Mouse (Mus musculus): ENCODE measurements around the gene Ado. TPM values are rescaled to one million over a fixed set of nuclear protein-coding genes. Genes with fewer than 3 reads are reported as not detected.

Ado gene
- polyA plus RNA-seq, 1 experiment, result 4.1 TPM

- TF ChIP-seq CTCF (IDR thresholded peaks at IDR 0.05; ENCODE audit: control insufficient read depth, insufficient read depth, low read length), result no peak
- TF ChIP-seq POLR2A (IDR thresholded peaks at IDR 0.05; ENCODE audit: borderline replicate concordance, control insufficient read depth, low read depth, low read length), result no peak
- Histone ChIP-seq H3K4me1 (ENCODE audit: control insufficient read depth, insufficient read depth, low read length) (no peaks in the 10 kb centered on the region; the same call in 1 of the 2 replicates), H3K4me3 (replicated peaks; ENCODE audit: control insufficient read depth, low read depth, low read length) (no peak overlapping the region), H3K27ac (ENCODE audit: control insufficient read depth, insufficient read depth, low read depth, low read length, poor library complexity) (no peak overlapping the region)
- WGBS, result 3% methylated on average over 8 of the region's 8 CpGs
These were observed 17.3 kb upstream of the Ado start for GRCm38 (mm10) chr10:67566104-67566503.

- Histone ChIP-seq H3K4me1 (ENCODE audit: control insufficient read depth, insufficient read depth, low read length) (no peaks in the 10 kb centered on the region; the same call in 1 of the 2 replicates), H3K27ac (ENCODE audit: control insufficient read depth, insufficient read depth, low read depth, low read length, poor library complexity) (no peak overlapping the region), H3K4me3 (replicated peaks; ENCODE audit: control insufficient read depth, low read depth, low read length) (no peak overlapping the region)
- no peak for TF ChIP-seq POLR2A (IDR thresholded peaks at IDR 0.05; ENCODE audit: borderline replicate concordance, control insufficient read depth, low read depth, low read length)
- no peak for TF ChIP-seq CTCF (IDR thresholded peaks at IDR 0.05; ENCODE audit: control insufficient read depth, insufficient read depth, low read length)
- 79% methylated on average over 7 of the region's 7 CpGs for WGBS
These were observed 15.8 kb upstream of the Ado start for GRCm38 (mm10) chr10:67564509-67564908.

GRCm38 (mm10) chr10:67561185-67561584 is 12.4 kb upstream of the Ado start:
- 64% methylated on average over 1 of the region's 1 CpGs for WGBS
- TF ChIP-seq POLR2A (IDR thresholded peaks at IDR 0.05; ENCODE audit: borderline replicate concordance, control insufficient read depth, low read depth, low read length) (no peak), CTCF (IDR thresholded peaks at IDR 0.05; ENCODE audit: control insufficient read depth, insufficient read depth, low read length) (no peak)
- H3K4me3 ChIP-seq (replicated peaks; ENCODE audit: control insufficient read depth, low read depth, low read length), result no peak overlapping the region
- no peaks in the 10 kb centered on the region for H3K4me1 ChIP-seq (ENCODE audit: control insufficient read depth, insufficient read depth, low read length)
- no peak overlapping the region for H3K27ac ChIP-seq (ENCODE audit: control insufficient read depth, insufficient read depth, low read depth, low read length, poor library complexity)

- Histone ChIP-seq H3K4me1 (ENCODE audit: control insufficient read depth, insufficient read depth, low read length) (no peaks in the 10 kb centered on the region), H3K4me3 (replicated peaks; ENCODE audit: control insufficient read depth, low read depth, low read length) (no peak overlapping the region), H3K27ac (ENCODE audit: control insufficient read depth, insufficient read depth, low read depth, low read length, poor library complexity) (no peak overlapping the region)
- no peak for TF ChIP-seq POLR2A (IDR thresholded peaks at IDR 0.05; ENCODE audit: borderline replicate concordance, control insufficient read depth, low read depth, low read length)
- TF ChIP-seq CTCF (IDR thresholded peaks at IDR 0.05; ENCODE audit: control insufficient read depth, insufficient read depth, low read length), result no peak
- 81% methylated on average over 13 of the region's 13 CpGs for WGBS
These were observed 11.1 kb upstream of the Ado start for GRCm38 (mm10) chr10:67559765-67560394.

GRCm38 (mm10) chr10:67558053-67558452 is 9.3 kb upstream of the Ado start:
- TF ChIP-seq POLR2A (IDR thresholded peaks at IDR 0.05; ENCODE audit: borderline replicate concordance, control insufficient read depth, low read depth, low read length) (no peak), CTCF (IDR thresholded peaks at IDR 0.05; ENCODE audit: control insufficient read depth, insufficient read depth, low read length) (no peak)
- H3K27ac ChIP-seq (ENCODE audit: control insufficient read depth, insufficient read depth, low read depth, low read length, poor library complexity), result no peak overlapping the region
- H3K4me1 ChIP-seq (ENCODE audit: control insufficient read depth, insufficient read depth, low read length), result no peaks in the 10 kb centered on the region
- 86% methylated on average over 4 of the region's 4 CpGs for WGBS
- H3K4me3 ChIP-seq (replicated peaks; ENCODE audit: control insufficient read depth, low read depth, low read length), result no peak overlapping the region

- H3K27ac ChIP-seq (ENCODE audit: control insufficient read depth, insufficient read depth, low read depth, low read length, poor library complexity), result peak overlapping the region; percentile 84
- peaks cover 2% of the 10 kb centered on the region for H3K4me1 ChIP-seq (ENCODE audit: control insufficient read depth, insufficient read depth, low read length)
- under 1% methylated on average over 73 of the region's 73 CpGs for WGBS
- TF ChIP-seq CTCF (IDR thresholded peaks at IDR 0.05; ENCODE audit: control insufficient read depth, insufficient read depth, low read length) (no peak), POLR2A (IDR thresholded peaks at IDR 0.05; ENCODE audit: borderline replicate concordance, control insufficient read depth, low read depth, low read length) (no peak; the same call in 1 of the 2 replicates)
- H3K4me3 ChIP-seq (replicated peaks; ENCODE audit: control insufficient read depth, low read depth, low read length), result peak overlapping the region; percentile 95
These were observed 397 bp downstream of the Ado start for GRCm38 (mm10) chr10:67548261-67548854.

GRCm38 (mm10) chr10:67547850-67548260 is 900 bp downstream of the Ado start:
- no peak for TF ChIP-seq CTCF (IDR thresholded peaks at IDR 0.05; ENCODE audit: control insufficient read depth, insufficient read depth, low read length)
- TF ChIP-seq POLR2A (IDR thresholded peaks at IDR 0.05; ENCODE audit: borderline replicate concordance, control insufficient read depth, low read depth, low read length), result no peak
- Histone ChIP-seq H3K27ac (ENCODE audit: control insufficient read depth, insufficient read depth, low read depth, low read length, poor library complexity) (peak overlapping the region; percentile 84), H3K4me3 (replicated peaks; ENCODE audit: control insufficient read depth, low read depth, low read length) (peak overlapping the region; percentile 95), H3K4me1 (ENCODE audit: control insufficient read depth, insufficient read depth, low read length) (peaks cover 2% of the 10 kb centered on the region)
- WGBS, result 9% methylated on average over 20 of the region's 20 CpGs

GRCm38 (mm10) chr10:67540591-67540990 is 8.2 kb downstream of the Ado start:
- 70% methylated on average over 19 of the region's 19 CpGs for WGBS
- H3K4me1 ChIP-seq (ENCODE audit: control insufficient read depth, insufficient read depth, low read length), result no peaks in the 10 kb centered on the region
- TF ChIP-seq POLR2A (IDR thresholded peaks at IDR 0.05; ENCODE audit: borderline replicate concordance, control insufficient read depth, low read depth, low read length) (no peak), CTCF (IDR thresholded peaks at IDR 0.05; ENCODE audit: control insufficient read depth, insufficient read depth, low read length) (no peak)
- H3K4me3 ChIP-seq (replicated peaks; ENCODE audit: control insufficient read depth, low read depth, low read length), result no peak overlapping the region
- no peak overlapping the region for H3K27ac ChIP-seq (ENCODE audit: control insufficient read depth, insufficient read depth, low read depth, low read length, poor library complexity)

Measured in bone marrow, adult 2 months (tissue).